Mouse (Mus musculus) kidney, adult 2 months (tissue): ENCODE data around the gene Tuba1b.

Experiments used
- CTCF ChIP-seq: fragments of 200-500 bp; conservative IDR thresholded peaks from 2 replicates; pipeline ENCODE4 v1.5.1; 2011; ENCODE audit warnings: low read depth, mild to moderate bottlenecking, control low read depth, low read length, moderate library complexity, mixed read lengths; ENCODE audit not compliant: insufficient read depth, insufficient read length
- POLR2A ChIP-seq: fragments of 200-500 bp; IDR thresholded peaks from one replicate; pipeline ENCODE4 v1.6.1; 2011; ENCODE audit warnings: low read depth, low read length, control low read depth

DNA sequence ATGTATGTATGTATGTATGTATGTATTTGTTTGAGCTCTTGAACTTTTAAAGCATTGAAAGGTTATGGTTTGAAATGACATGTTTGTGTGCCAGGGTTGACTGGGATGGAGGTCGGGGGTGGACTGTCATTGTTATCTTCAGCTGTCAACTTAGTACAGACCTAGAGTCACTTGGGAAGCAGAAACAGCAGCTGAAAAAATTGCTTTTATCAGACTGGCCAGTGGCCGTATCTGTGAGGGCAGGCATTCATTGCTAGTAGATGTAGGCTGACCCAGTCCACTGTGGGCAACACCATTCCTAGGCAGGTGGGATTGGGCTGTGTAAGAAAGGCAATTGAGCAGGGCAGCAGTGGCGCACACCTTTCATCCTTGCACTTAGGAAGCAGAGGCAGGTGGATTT lies 25.2 kb upstream of the Tuba1b start:
- TF ChIP-seq CTCF = no peak
- no peak for TF ChIP-seq POLR2A
